Mouse (Mus musculus): ENCODE measurements around the gene Clpp.

Gene Clpp

GRCm38 (mm10) chr17:57030931-57031660 lies 41.0 kb downstream of the Clpp start, which contains the start of gene Khsrp:
Gene Khsrp, minus strand, starts transcription at chr17:57031522.
- DNase-seq (ENCODE audit: low spot score) = peak; percentile 31

- DNase-seq (ENCODE audit: low spot score) = peak; percentile 94
These were observed 41.7 kb downstream of the Clpp start for GRCm38 (mm10) chr17:57031661-57032420.

- DNase-seq (ENCODE audit: low spot score) = no peak
These were observed 42.7 kb downstream of the Clpp start for GRCm38 (mm10) chr17:57032854-57033253.

GRCm38 (mm10) chr17:57038978-57039377 lies 48.9 kb downstream of the Clpp start:
- DNase-seq (ENCODE audit: low spot score) = no peak

- no peak for DNase-seq (ENCODE audit: low spot score)
These were observed 51.4 kb downstream of the Clpp start, which contains the start of gene Slc25a41 for GRCm38 (mm10) chr17:57041554-57041953. Gene Slc25a41, minus strand, starts transcription at chr17:57041654.

Data from urinary bladder, postnatal 25 days (tissue).